Mouse (Mus musculus) retina, postnatal 7 days (tissue): ENCODE data around the gene Sirt4.
A peak's percentile ranks its signal among the peaks of the same experiment; 100 is the strongest.
"Not testable (repeated sequence)": the region's sequence is repeated elsewhere in the genome, so short reads cannot be mapped to it uniquely, and the experiment has no call there.

Source experiments
- DNase-seq: peaks from one replicate; pipeline ENCODE4 v3.0.0-alpha.2; 2012; ENCODE audit warnings: low read depth, low spot score

Sirt4 gene

DNA sequence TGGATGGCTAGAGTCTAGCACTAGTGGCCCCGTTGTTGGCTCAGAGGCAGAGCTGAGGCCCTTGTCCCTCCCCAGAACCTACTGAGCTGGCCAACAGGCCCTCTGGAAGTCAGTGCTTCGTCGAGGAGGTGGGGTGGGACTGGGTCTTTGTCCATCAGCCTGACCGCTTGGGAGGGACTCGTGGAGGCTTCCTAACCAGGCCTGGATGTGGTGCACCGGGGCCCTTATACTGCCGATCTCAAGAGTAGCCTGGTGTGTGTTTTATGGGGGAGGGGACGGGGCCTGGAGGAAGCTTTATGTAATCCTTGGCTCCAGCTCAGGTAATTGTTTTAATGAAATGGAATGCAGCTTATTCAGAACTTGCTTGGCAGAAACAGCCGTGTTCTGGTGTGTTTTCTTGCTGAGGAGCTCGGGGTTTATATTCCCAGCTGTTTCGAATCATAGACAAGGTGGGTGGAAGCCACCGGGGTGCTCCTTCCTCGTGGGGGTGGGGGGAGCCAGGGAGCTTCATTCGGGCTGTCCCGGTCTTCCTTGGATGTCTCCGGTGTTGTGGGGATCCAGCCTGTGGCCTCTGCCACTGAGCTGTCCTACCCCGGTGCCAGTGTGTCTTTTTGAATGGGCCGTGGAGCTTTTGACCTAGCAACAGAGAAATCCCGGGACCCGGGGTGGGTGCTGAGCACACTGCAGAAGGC is 30.5 kb upstream of the Sirt4 start:
- DNase-seq: no peak

DNA sequence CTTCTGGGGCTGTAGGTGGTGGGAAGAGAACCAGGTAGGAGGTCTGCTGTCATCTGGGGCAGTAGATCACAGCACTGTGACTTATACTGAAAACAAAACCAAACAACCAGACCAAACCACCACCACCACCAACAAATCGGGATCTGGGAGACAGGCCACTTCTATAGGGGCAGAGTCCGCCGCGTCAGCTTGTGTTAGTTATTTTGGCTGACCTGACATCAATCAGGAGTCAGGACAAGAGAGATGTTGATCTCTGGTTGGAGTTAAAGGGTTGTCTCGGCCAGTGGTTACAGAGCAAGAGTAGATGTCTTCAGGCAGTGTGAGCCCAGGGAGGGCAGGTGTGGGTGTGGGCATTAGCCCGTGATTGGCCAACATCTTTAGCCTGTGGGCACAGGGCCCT is 29.8 kb upstream of the Sirt4 start:
- DNase-seq: no peak

DNA sequence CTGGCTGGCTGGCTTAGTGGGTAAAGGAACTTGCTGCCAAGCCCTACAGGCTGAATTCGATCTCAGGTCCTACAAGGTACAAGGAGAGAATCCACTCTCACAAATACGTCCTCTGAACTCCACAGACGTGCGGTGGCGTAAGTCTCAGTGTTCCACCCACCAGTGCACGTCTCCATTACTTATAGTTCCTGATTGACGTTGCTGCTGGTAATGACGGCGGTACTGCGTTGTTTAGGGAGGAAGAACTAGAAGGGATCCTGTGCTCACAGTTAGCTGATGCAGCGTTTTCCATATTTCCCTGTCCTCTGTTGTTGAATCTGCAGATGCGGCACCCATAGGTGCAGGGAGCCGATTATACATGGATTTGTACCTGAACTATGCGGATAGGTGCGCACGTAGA is 29.2 kb upstream of the Sirt4 start:
- DNase-seq: no peak

DNA sequence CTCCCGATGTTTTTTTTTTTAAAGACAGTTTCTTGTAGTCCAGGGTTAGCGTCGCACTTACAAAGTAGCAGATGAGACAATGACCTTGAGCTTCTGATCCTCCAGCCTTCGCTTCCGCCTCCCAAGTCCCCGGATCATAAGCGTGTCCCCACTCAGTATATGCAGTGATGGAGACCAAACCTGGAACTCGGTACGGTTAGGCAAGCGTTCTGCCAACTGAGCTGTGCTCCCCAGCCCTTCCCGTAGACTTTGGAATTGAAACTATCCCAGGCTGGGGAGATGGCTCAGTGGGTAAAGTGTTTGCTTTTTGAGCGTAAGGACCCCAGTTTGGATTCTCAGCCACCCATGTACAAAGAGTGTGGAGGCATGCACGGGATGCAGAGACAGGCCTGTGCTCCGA is 28.7 kb upstream of the Sirt4 start:
- no peak for DNase-seq

DNA sequence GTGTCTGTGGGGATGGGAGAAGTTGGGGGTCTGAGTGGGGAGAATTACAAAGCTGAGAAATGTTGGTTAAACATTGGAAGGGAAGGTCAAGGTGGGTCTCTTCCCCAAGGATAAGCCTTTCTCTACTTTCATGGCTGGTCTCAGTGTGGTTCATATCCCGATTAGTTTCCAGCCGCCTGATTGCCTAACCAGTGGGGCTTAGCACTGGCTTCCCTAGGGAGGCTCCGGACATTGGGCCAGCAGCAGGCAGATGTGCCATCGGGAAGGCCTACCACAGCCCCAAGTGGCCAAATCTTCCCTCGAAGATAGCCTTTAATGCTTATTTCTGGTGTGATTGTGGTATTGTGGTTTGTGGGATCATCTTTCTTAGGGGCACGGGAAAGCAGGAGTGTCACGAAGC is 27.9 kb upstream of the Sirt4 start:
- DNase-seq: no peak

DNA sequence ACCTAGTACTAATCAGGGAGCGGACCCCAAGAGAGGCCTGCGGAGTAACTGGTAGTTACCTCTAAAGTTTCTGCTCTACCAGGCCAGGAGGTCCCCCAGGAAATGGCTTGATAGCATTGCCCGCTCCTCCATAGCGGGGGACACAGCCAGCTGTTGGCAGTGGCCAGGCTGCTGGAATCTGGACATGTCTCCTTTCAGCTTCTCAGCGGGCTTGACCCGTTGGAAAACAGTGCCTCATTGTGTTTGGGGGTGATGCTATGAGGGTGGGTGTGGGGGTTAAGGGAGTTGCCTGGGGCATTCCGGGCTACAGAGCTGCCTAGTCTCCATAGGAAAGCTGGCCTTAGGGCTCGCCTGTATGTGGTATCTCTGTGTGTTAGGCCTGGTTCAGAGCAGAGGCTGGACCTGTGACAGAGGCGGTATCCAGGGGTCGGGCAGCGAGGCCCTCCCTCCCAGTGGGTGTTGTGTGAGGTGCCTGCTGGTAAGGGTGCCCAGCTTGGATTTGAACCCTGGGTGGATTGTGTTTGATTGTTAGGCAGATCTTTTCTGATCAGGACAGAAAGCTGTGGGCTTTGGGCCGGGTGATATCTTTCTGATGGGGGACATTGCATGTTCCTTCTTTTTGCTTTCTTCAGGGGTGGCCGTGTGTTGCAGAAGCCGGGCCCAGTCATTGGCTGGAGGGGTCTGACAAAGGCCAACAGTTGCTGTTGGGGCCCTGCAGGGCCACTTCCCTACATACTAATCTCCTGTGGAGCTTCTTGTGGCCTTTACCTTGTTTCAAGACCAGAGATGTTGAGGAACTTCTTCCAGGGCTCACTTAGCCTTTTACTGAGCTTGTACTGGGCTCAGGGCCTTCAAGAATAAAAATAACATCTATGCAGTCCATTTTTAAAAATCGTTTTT is 25.5 kb upstream of the Sirt4 start:
- DNase-seq: no peak

DNA sequence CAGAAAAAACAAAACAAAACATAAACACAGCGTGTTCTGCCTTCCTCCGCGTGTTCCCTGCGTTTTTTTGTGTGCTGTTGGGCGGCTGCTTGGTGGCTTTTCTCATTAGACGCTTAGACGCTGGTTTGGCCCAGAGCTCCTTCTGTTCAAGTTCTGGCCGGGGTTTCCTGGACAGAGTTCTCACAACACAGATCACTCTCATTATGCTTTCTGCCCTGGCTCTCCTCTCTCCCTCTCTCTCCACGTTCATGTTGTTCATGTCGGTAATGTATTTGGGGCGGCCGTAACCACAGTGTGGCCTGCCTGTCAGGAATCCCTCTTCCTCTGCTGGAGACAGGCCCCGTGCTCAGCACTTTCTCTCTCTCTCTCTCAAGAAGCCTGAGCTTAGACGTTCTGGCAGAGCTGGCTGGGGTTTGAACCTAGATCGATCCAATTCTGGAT is 24.8 kb upstream of the Sirt4 start:
- no peak for DNase-seq

DNA sequence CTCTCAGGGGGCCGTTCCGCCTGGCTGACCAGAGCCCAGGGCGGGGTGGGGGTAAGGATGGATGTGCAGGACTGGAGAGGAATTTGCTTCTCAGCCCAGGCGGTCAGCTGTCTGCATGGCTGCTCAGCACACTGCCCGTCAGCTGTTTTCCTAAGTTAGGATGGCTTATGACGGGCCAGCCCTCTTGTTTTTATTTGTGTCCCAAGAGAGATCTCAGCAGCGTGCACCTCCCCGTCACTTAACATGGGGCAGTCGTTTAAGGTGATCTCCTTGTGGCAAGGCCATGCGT is 24.3 kb upstream of the Sirt4 start:
- no peak for DNase-seq

DNA sequence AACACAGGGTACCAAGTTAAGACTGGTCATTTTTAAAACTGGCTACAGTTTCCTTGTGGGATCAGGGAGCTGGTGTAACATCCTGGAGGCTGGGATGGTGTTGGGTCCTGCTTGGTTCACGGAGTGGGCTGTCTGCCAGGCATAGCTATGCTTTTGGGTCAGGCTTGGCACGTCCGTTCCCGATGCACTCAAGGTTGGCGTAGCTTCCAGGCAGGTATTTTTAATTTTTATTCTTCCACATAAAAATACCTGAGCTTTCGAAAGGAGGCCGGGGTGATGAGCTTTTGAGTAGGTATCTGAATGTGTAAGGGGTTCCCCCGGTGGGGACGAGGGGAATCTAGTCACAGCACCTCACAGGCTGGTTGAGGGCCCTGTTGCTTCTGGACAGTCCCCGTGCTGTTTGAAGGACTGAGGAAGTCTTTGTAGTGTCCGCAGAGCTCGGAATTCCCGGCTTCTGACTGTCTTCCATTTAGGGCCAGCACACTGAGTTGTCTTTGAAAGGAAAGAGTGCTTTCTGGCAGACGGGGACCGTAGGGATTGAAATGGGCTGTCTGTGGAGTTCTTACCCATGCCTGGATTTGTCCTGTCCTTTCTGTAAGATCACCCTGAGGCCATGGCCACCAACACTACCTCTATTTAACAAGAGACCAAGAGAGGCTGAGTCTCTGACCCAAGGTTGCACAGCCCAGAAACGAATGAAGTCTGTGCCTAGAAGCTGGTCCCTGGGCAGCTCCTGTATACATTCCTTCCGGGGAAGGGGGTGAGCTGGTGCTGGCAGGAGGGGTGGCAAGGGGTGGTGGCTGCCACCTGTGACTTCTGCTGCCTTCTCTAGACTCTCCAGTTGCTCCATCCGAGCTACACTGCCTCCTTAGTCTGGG is 23.7 kb upstream of the Sirt4 start:
- DNase-seq: no peak

DNA sequence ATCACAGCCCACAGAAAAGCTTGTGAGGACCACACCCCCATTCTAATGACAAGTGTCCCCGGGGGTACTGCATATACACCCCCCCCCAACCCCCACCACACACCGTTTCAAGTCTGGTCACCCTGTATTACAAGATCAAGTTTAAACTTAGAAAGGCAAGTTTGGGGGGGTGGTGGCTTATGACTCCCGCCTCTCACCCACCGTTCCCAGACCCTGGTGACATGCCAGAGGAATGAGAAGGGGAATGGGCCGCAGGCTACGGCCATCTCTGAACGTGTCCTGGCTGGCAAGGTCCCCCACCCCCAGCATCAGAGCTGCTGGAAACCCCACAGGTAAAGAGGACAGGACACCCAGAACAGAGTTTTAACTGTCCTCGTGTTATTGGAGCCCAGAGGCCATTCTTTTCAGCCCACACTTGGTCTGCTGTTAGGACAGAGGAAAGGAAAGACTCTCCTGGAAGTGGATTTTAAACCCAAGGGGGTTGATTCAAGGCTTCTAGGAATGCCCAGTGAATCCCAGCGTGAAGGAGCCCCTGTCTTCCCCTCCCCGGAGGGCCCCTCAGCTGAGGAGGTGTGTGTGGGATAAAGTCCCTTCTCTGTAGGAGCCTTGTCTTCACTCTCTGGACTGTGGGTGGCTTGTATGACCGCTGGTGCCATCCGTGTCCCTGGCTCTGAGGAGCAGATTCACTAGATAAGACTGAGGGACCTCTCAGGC is 22.9 kb upstream of the Sirt4 start:
- DNase-seq: no peak

DNA sequence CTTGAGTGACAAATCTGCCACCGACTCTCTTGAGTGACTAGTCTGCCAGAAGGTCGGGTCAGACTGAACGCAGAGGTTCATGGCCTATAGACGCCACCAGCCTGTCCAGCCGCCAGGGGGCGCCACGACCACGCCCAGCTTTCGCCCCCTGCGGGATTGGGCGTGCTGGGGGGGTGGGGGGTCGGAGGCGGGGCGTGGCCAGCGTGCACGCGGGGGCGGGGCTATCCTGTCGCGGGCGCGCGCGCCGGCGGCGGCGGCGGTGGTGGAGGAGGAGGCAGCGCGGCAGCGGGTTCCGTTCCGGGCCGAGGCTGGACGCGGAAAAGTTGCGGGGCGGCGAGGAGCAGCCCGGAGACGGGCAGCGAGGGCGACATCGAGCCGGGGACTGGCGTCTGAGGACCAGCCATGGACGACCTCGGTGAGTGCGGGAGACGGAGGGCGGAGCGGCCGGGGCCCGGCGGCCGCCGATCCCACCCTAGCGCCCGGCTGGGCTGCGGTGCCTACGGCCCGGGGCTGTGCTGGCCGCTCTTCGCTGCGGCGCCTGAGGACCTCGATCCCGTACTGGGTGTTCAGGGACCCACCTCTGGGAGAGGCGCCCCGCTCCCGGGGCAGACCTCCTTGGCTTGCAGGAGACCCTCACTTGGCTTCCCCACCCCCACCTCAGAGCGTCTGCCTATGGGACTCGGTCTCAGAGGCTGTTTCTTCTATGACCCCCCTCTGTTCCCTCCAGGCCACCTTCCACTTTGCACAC is 22.1 kb upstream of the Sirt4 start, which contains the start of gene Pxn:
Gene Pxn, plus strand, starts transcription at position 223 of the 748 bp plus-strand sequence.
- DNase-seq: peak; percentile 92

DNA sequence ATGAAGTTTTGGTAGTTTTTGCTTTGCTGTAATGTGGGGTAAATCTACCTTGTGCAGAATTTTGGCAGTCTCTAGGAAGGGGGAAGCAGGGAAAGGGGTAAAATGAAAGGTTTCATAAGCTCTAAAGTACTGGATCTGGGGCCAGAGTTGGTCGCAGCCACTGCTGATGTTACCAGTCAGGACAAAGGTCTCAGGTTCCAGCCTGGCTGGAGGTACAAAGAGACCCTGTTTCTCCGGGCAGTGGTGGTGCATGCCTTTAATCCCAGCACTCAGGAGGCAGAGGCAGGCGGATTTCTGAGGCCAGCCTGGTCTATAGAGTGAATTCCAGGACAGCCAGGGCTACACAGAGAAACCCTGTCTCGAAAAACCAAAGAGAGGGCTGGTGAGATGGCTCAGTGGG is 21.1 kb upstream of the Sirt4 start:
- not testable (repeated sequence) for DNase-seq

DNA sequence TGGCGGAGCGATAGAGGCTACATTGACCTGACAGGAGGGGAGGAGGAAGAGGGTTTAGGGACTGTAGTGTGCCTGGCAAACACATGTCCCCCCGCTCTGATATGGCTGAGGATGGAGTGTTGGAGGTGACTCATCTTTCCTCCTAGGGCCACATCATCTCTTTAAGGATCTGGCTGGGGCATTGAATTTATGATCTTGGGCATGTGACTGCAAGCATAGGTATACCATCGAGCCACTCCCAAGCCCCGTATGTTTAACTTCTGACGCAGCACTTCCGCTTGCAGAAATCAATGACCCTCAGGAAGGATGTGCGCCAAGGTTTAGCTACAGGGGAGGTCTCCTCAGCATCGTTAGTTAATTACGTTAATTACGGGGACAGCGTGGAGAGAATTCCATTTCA is 18.5 kb upstream of the Sirt4 start:
- no peak for DNase-seq

DNA sequence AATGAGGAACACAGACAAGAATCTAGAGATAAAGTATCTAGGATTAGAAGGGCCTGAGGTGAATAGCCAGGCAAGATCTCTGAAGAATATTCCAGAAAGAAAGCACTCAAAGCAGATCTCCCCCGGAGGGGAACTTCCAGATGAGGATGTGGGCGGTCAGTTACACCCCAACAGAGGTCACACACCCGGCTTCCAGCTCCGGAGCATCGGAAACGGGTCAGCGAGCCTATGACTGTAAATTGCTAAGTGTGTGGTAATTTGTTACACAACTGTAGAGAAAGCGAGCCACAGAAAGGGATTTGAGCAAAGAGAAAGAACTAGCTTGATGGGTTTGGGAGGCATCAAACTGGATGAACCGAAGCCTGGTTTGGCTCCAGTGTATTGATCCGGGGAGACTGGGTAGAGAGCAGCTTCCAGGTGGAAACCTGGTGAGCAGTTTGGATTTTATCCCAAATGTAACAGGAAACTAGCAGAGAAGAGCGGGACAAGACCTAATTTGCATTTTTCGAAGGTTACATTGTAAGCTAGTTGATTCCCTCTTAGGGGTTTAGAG is 15.9 kb upstream of the Sirt4 start:
- DNase-seq: no peak

DNA sequence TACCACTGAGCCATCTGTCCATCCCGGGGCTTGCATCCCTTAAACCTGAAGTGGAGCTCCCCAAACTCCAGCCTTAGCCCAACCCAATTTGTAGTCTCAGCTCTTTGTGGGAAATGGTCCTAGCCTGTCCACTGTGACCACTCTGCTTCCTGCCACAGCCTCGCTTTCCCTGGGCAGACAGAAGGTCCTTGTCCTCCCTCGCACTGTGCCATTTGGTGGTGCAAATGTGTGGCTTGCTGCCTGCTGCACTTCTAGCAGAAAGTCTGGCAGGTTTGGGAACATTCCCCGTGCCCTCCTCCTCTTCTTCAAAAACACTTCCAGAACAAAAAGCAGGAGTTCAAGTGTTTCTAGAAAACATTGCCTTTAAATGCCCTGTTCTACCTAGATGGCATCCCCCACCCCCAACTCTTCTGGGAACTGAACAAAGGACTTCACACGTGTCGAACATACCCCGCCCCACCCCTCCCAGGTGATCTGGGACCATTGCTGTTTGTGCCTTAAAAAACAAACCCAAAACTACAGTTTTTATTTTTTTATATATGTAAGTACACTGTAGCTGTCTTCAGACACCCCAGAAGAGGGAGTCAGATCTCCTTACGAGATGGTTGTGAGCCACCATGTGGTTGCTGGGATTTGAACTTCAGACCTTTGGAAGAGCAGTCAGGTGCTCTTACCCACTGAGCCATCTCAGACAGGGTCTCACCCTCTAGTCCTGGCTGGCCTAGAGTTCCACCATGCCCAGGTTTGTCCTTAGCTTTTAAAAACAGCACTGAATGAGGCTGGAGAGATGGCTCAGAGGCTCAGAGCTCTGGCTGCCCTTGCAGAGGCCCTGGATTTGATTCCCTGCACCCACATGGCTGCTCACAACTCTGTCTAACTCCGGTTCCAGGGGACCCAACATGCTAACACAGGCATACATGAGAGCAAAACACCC is 14.0 kb upstream of the Sirt4 start:
- no peak for DNase-seq

DNA sequence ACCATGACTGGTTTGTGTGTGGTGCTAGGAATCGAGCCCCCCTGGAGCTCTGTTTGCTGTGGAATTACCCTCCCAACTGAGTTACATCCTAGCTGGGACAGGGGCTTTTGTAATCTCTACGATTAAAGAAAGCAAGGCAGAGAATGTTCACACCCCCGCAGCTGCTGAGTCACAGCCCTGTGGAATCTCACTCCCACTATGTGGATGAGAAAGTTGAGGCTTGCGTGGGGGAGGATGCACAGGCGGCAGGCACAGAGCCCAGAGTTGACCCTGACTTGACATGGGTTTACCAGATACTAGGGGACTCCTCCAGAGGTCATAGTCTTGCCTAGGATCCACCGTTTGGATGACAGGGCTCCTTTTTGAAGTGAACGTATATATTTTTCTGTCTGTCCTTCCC is 12.5 kb upstream of the Sirt4 start:
- DNase-seq: no peak

DNA sequence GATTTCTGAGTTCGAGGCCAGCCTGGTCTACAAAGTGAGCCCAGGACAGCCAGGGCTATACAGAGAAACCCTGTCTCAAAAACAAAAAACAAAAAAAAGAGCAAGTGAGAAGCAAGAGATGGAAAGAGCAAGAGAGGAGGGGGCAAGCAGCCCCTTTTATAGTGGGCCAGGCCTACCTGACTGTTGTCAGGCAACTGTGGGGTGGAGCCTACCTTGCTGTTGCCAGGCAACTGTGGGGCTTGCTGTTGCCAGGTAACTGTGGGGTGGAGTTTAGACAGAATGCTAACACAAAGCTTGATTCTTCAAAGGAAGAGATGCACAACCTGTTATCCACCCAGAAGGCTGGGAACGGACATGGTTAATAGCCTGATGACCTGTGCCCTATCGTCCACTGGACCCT is 11.1 kb upstream of the Sirt4 start:
- not testable (repeated sequence) for DNase-seq

DNA sequence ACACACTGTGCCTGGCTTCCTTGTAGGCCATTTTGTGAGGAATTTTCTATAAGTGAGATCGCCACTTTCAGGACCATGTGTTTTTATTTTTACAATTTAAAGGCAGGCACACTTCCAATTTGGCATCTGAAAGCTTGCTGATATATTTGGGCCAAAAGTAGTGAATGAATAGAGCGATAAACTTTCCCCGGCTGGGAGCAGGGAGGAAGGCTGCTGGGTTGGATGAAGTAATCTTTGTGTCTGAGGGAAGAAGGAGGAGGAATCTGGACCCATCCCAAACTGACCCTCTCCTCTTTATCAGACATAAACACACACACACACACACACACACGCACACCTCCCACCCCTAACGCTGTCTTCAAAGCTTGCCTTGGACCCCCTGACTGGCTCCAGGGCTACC is 8.9 kb upstream of the Sirt4 start:
- no peak for DNase-seq

DNA sequence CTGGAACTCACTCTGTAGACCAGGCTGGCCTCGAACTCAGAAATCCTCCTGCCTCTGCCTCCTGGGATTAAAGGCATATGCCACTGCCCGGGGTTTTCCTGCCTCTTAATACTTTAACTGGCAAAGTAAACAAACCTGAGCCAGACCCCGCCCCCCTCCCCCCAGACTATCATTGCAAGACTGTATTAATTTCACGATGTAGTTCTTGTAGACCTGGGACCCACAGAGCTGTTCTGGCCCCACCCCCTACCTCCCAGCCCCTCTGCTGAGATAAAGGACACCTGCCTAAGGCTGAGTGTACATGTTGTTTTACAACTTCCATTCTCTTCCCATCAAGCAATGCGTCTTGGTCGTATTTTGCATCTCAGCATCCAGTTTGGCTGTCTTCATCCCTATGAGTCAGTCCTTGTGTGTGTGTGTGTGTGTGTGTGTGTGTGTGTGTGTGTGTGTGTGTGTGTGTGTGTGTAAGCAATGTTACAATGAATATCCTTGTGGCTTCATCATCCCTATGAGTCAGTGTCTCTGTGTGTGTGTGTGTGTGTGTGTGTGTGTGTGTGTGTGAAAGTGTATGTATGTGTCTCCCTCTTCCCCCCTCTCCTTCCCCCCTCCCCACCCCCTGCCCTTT is 8.3 kb upstream of the Sirt4 start:
- DNase-seq: no peak
